Mouse (Mus musculus) MEL (cell line): ENCODE data around the gene Gramd4. TPM values are rescaled to one million over a fixed set of nuclear protein-coding genes. Genes with fewer than 3 reads are reported as not detected.

Source experiments
- DNase-seq: peaks from one replicate; pipeline ENCODE4 v3.0.0; 2011; ENCODE audit warnings: low read depth, low spot score
- H3K27ac ChIP-seq: 2 replicates; pipeline ENCODE4 v1.5.1; 2012; ENCODE audit warnings: low read depth, mild to moderate bottlenecking, control low read depth, low read length, moderate library complexity; ENCODE audit not compliant: control insufficient read depth
- H3K27me3 ChIP-seq, 2 experiments: fragments of 150-350 bp in 1 of 2; sonication (generic) in 1 of 2; 2 replicates each; pipeline ENCODE4 v1.6.1; 2012; ENCODE audit warnings: low read length in 2 of 2, mild to moderate bottlenecking in 2 of 2, improper control_type of control experiment in 1 of 2, moderate library complexity in 1 of 2; ENCODE audit not compliant: insufficient read depth in 2 of 2, control insufficient read depth in 1 of 2
- H3K36me3 ChIP-seq, 2 experiments: 2 replicates each; pipeline ENCODE4 v1.6.1; 2012 to 2014; ENCODE audit warnings: low read length in 2 of 2, improper control_type of control experiment in 1 of 2, inconsistent platforms in 1 of 2, mild to moderate bottlenecking in 1 of 2; ENCODE audit not compliant: insufficient read depth in 2 of 2, control insufficient read depth in 1 of 2
- H3K4me1 ChIP-seq, 2 experiments: fragments of 150-350 bp in 1 of 2; sonication (generic) in 1 of 2; 2 replicates each; pipeline ENCODE4 v1.6.1; 2012; ENCODE audit warnings: low read length in 2 of 2, improper control_type of control experiment in 1 of 2, mild to moderate bottlenecking in 1 of 2; ENCODE audit not compliant: insufficient read depth in 2 of 2, control insufficient read depth in 1 of 2
- H3K4me3 ChIP-seq, 2 experiments: fragments of 150-350 bp in 1 of 2; sonication (generic) in 1 of 2; 2 replicates each; pipeline ENCODE4 v1.5.1; 2012; ENCODE audit warnings: low read depth in 2 of 2, low read length in 2 of 2, mild to moderate bottlenecking in 2 of 2, moderate library complexity in 2 of 2, control low read depth in 1 of 2, improper control_type of control experiment in 1 of 2; ENCODE audit not compliant: control insufficient read depth in 1 of 2, insufficient read depth in 1 of 2
- H3K79me2 ChIP-seq: 2 replicates; pipeline ENCODE4 v1.6.1; 2012; ENCODE audit warnings: mild to moderate bottlenecking, low read length, moderate library complexity; ENCODE audit not compliant: control insufficient read depth, poor library complexity, insufficient read depth
- H3K9ac ChIP-seq: 2 replicates; pipeline ENCODE4 v1.6.1; 2012; ENCODE audit warnings: low read depth, mild to moderate bottlenecking, control low read depth, low read length, moderate library complexity; ENCODE audit not compliant: control insufficient read depth, poor library complexity, severe bottlenecking
- H3K9me3 ChIP-seq: fragments of 150-350 bp; sonication (generic); replicated peaks from 2 replicates; pipeline ENCODE4 v1.6.1; 2012; ENCODE audit warnings: mild to moderate bottlenecking, low read length, improper control_type of control experiment, moderate library complexity; ENCODE audit not compliant: insufficient read depth
- CHD1 ChIP-seq: IDR thresholded peaks from 2 replicates; pipeline ENCODE4 v1.6.1; 2012; ENCODE audit warnings: low read depth, mild to moderate bottlenecking, inconsistent platforms, low read length, improper control_type of control experiment
- CTCF ChIP-seq, 3 experiments: IDR thresholded peaks in 2 of 3; conservative IDR thresholded peaks in 1 of 3; 2 replicates each; pipeline ENCODE4 v1.5.1; 2011 to 2012; ENCODE audit warnings: low read length in 3 of 3, low read depth in 2 of 3, mild to moderate bottlenecking in 2 of 3, improper control_type of control experiment in 1 of 3, inconsistent platforms in 1 of 3, mixed read lengths in 1 of 3, moderate library complexity in 1 of 3; ENCODE audit not compliant: control insufficient read depth in 1 of 3, insufficient read depth in 1 of 3, poor library complexity in 1 of 3, severe bottlenecking in 1 of 3
- HCFC1 ChIP-seq: IDR thresholded peaks from 2 replicates; pipeline ENCODE4 v1.6.1; 2012; ENCODE audit warnings: low read depth, mild to moderate bottlenecking, inconsistent platforms, low read length, improper control_type of control experiment, moderate library complexity
- KAT2A ChIP-seq: conservative IDR thresholded peaks from 2 replicates; pipeline ENCODE4 v1.6.1; 2012; ENCODE audit warnings: low read depth, low read length, improper control_type of control experiment, inconsistent platforms
- MAZ ChIP-seq: IDR thresholded peaks from 2 replicates; pipeline ENCODE4 v1.6.1; 2012; ENCODE audit warnings: low read depth, mild to moderate bottlenecking, inconsistent platforms, low read length, improper control_type of control experiment
- MEF2A ChIP-seq: IDR thresholded peaks from 2 replicates; pipeline ENCODE4 v1.6.1; 2014; ENCODE audit warnings: low read depth, mild to moderate bottlenecking, inconsistent platforms, low read length, improper control_type of control experiment; ENCODE audit not compliant: poor library complexity, insufficient replicate concordance, severe bottlenecking; ENCODE audit errors: extremely low read depth
- POLR2AphosphoS2 ChIP-seq: IDR thresholded peaks from 2 replicates; pipeline ENCODE4 v1.6.1; 2011; ENCODE audit warnings: low read length, improper control_type of control experiment
- POLR2AphosphoS5 ChIP-seq: IDR thresholded peaks from 2 replicates; pipeline ENCODE4 v1.6.1; 2012; ENCODE audit warnings: low read depth, borderline replicate concordance, mild to moderate bottlenecking, inconsistent platforms, low read length, moderate library complexity, mixed read lengths
- SIN3A ChIP-seq: IDR thresholded peaks from 2 replicates; pipeline ENCODE4 v1.6.1; 2012; ENCODE audit warnings: low read length, improper control_type of control experiment, inconsistent platforms
- TAL1 ChIP-seq: IDR thresholded peaks from 2 replicates; pipeline ENCODE4 v1.6.1; 2012; ENCODE audit warnings: mild to moderate bottlenecking, inconsistent platforms, low read length, moderate library complexity, mixed read lengths
- TBP ChIP-seq: IDR thresholded peaks from 2 replicates; pipeline ENCODE4 v1.8.0; 2011; ENCODE audit warnings: low read depth, low read length, improper control_type of control experiment
- USF2 ChIP-seq, 2 experiments: IDR thresholded peaks; 2 replicates each; pipeline ENCODE4 v1.6.1; 2011 to 2012; ENCODE audit warnings: improper control_type of control experiment in 2 of 2, low read length in 2 of 2, borderline replicate concordance in 1 of 2, inconsistent platforms in 1 of 2, low read depth in 1 of 2, mild to moderate bottlenecking in 1 of 2; ENCODE audit not compliant: insufficient read depth in 1 of 2
- polyA plus RNA-seq, 2 experiments: library from polyadenylated mRNA; stranded (reverse) in 1 of 2; unstranded in 1 of 2; fragments of >175 nt in 1 of 2; fragments of >200 nt in 1 of 2; gene quantifications; 2 replicates each; pipeline versions ENCODE4 v1.2.1 to v1.2.4; 2012; ENCODE audit warnings: low replicate concordance in 2 of 2, low read depth in 1 of 2; ENCODE audit not compliant: insufficient read length in 2 of 2, insufficient read depth in 1 of 2, missing spikeins in 1 of 2
- total RNA-seq: library from RNA; depleted of rRNA; stranded (reverse); fragments of 300-350 nt; gene quantifications from 2 replicates; pipeline ENCODE4 v1.2.3, GENCODE M21; 2012

Gramd4 gene
- total and polyA plus RNA-seq, 3 experiments: 35.2 to 43.1 (median 38.0) TPM

DNA sequence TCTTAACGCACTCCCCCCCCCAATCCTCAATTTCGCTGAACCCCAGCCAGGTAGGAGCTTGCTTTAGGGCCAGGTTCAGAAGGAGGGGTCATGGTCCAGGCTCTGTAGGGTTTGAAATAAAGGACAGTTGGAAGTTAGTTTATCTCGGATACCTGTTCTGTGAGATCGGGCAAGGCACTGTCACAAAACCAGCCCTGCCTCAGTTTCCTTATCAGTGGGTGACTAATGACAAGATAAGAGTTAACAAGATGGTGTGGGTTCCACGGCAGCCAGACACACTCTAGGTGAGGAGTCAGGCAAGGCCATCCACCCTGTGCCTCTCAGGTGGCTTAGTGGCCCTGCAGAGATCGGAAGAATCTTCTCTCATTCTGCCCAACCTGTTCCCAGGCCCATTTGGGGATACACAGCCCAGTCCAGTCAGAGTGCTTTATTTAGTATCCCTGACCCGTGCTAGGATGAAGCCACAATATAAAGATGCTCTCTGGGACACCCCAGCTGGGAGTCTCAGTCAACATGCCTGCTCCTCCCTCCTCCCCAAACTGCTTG is 2.4 kb downstream of the Gramd4 start (continued):
- TF ChIP-seq MEF2A: no peak
- no peak; the same call in 1 of the 2 replicates for TF ChIP-seq SIN3A
- TF ChIP-seq TAL1: no peak
- no peak for TF ChIP-seq USF2 (IDR thresholded peaks at IDR 0.05; ENCODE audit: borderline replicate concordance in 1 of 2, insufficient read depth in 1 of 2, low read depth in 1 of 2, low read length in 2 of 2)
- TF ChIP-seq CHD1: no peak
- TF ChIP-seq POLR2AphosphoS2: 0 out of 2 replicates have a peak, but pooled peaks have one; percentile 13
- no peak for TF ChIP-seq POLR2AphosphoS5

DNA sequence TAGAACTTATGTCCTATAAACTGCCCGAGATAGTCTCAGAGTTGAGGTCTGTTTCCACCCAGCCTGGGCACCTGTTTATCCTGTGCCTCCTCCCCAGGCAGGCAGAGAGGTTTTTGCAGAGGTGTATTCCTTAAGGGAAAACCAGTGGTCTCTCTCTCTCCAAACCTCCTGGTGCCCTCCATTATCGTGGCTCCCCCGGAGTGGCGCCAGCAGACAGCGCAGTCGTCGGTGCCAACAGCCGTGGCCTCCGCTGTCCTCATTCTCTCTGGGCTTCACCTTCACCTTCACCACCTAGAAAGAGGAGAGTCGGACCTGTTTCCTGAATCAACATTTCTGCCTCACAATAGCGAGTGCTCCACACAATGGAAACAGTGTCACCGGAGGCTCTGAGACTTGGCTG is 3.1 kb downstream of the Gramd4 start:
- H3K4me1 ChIP-seq: peaks cover 4 to 39% of the 10 kb centered on the region in 2 experiments
- H3K4me3 ChIP-seq: no peak overlapping the region
- no peak overlapping the region; the same call in 1 of the 2 replicates for H3K9ac ChIP-seq

GRCm38 (mm10) chr15:86061221-86061620 is 3.7 kb downstream of the Gramd4 start:
- H3K4me3 ChIP-seq: no peak overlapping the region
- H3K9me3 ChIP-seq: no peaks in the 10 kb centered on the region
- H3K27me3 ChIP-seq: no peaks in the 10 kb centered on the region
- TF ChIP-seq KAT2A: no peak
- H3K4me1 ChIP-seq: peaks cover 4 to 44% of the 10 kb centered on the region in 2 experiments
- peaks cover 68% of the 10 kb centered on the region for H3K79me2 ChIP-seq
- no peak overlapping the region for H3K9ac ChIP-seq
- peak; percentile 23 for DNase-seq
- 0 out of 2 replicates have a peak overlapping the region, but pooled peaks have one; percentile 5 for H3K27ac ChIP-seq
- H3K36me3 ChIP-seq: peaks cover 0 to 37% of the 10 kb centered on the region in 2 experiments; a peak in 2 of 4 replicates

More for the DNA sequence above, 3.1 kb downstream of the Gramd4 start:
- no peaks in the 10 kb centered on the region for H3K27me3 ChIP-seq
- H3K36me3 ChIP-seq: peaks cover 0 to 34% of the 10 kb centered on the region in 2 experiments; a peak in 2 of 4 replicates
- H3K9me3 ChIP-seq: no peaks in the 10 kb centered on the region
- no peak for DNase-seq
- H3K27ac ChIP-seq: peak overlapping the region; percentile 94; the same call in 1 of the 2 replicates
- TF ChIP-seq HCFC1: no peak
- no peak for TF ChIP-seq MAZ
- no peak for TF ChIP-seq CTCF (IDR thresholded peaks at IDR 0.05 in 2 of 3, conservative IDR thresholded peaks at IDR 0.05 in 1 of 3; ENCODE audit: control insufficient read depth in 1 of 3, insufficient read depth in 1 of 3, low read depth in 2 of 3, low read length in 3 of 3, poor library complexity in 1 of 3, severe bottlenecking in 1 of 3)
- no peak for TF ChIP-seq TBP
- H3K79me2 ChIP-seq: peaks cover 63% of the 10 kb centered on the region
